Mouse (Mus musculus) lung, embryonic 15.5 days (tissue): ENCODE results near the gene Masp2. TPM values are rescaled to one million over a fixed set of nuclear protein-coding genes. Genes with fewer than 3 reads are reported as not detected.

Experiments
- ATAC-seq: fragments of 200-750 bp; cut with Nextera tagmentation; 2 replicates; pipeline ENCODE4 v1.8.0; 2017; ENCODE audit warnings: moderate number of reproducible peaks, borderline replicate concordance; ENCODE audit not compliant: low FRiP score, low TSS enrichment; ENCODE audit errors: extremely low read depth
- H3K27ac ChIP-seq: fragments of 300-500 bp; sonication (generic); 2 replicates; pipeline ENCODE4 v1.5.1; 2015; ENCODE audit warnings: moderate library complexity, mild to moderate bottlenecking, inconsistent platforms
- H3K27me3 ChIP-seq: fragments of 300-500 bp; sonication (generic); 2 replicates; pipeline ENCODE4 v1.6.1; 2015; ENCODE audit warnings: inconsistent platforms
- H3K36me3 ChIP-seq: fragments of 300-500 bp; sonication (generic); 2 replicates; pipeline ENCODE4 v1.6.1; 2015; ENCODE audit warnings: inconsistent platforms
- H3K4me1 ChIP-seq: fragments of 300-500 bp; sonication (generic); 2 replicates; pipeline ENCODE4 v1.6.1; 2015; ENCODE audit warnings: inconsistent platforms
- H3K4me2 ChIP-seq: fragments of 300-500 bp; sonication (generic); 2 replicates; pipeline ENCODE4 v1.6.1; 2015; ENCODE audit warnings: inconsistent platforms, mild to moderate bottlenecking, moderate library complexity
- H3K4me3 ChIP-seq: fragments of 300-500 bp; sonication (generic); 2 replicates; pipeline ENCODE4 v1.5.1; 2015; ENCODE audit warnings: mild to moderate bottlenecking, inconsistent platforms
- H3K9ac ChIP-seq: fragments of 300-500 bp; sonication (generic); 2 replicates; pipeline ENCODE4 v1.6.1; 2015; ENCODE audit warnings: inconsistent platforms
- H3K9me3 ChIP-seq: fragments of 300-500 bp; sonication (generic); 2 replicates; pipeline ENCODE4 v1.6.1; 2016; ENCODE audit warnings: inconsistent platforms
- WGBS: fragments of 180-500 bp; shearing (Covaris S2); methylation state at CpG from one replicate; pipeline ENCODE4 v1.1.7; 2015; 5-methylcytosine and 5-hydroxymethylcytosine counted together
- polyA plus RNA-seq: library from polyadenylated mRNA; unstranded; fragments of >200 nt; fragmentation: Nextera tagmentation; extraction: Ambion mirVana; gene quantifications from 2 replicates; pipeline ENCODE4 v1.2.1, GENCODE M21; 2015

Gene Masp2
- 0.21 and 0.65 TPM in 2 replicates for polyA plus RNA-seq

GRCm38 (mm10) chr4:148602357-148603120 lies at the start of gene Masp2:
TSS of gene Masp2 (plus strand) at chr4:148602554.
- Histone ChIP-seq H3K27ac (no peak within 1 kb of the TSS), H3K4me1 (no peaks in the 10 kb centered on the region), H3K36me3 (peaks cover 12% of the 10 kb centered on the region), H3K27me3 (no peaks in the 10 kb centered on the region), H3K9ac (no peak within 1 kb of the TSS), H3K4me3 (no peak within 1 kb of the TSS), H3K9me3 (no peaks in the 10 kb centered on the region), H3K4me2 (no peak within 1 kb of the TSS)
- no peak for ATAC-seq
- WGBS, result 79% methylated on average over 14 of the region's 14 CpGs

GRCm38 (mm10) chr4:148557766-148558165 lies 44.6 kb upstream of the Masp2 start:
- WGBS, result 27% methylated on average over 6 of the region's 6 CpGs
- Histone ChIP-seq H3K9me3 (no peaks in the 10 kb centered on the region), H3K4me2 (peak overlapping the region; percentile 77), H3K9ac (peak overlapping the region; percentile 91), H3K27ac (peak overlapping the region; percentile 89), H3K36me3 (peaks cover 49% of the 10 kb centered on the region), H3K4me3 (peak overlapping the region; percentile 84), H3K4me1 (peaks cover 7% of the 10 kb centered on the region; the same call in 1 of the 2 replicates), H3K27me3 (no peaks in the 10 kb centered on the region)
- peak; percentile 41; the same call in 1 of the 2 replicates for ATAC-seq

- Histone ChIP-seq H3K36me3 (peaks cover 50% of the 10 kb centered on the region), H3K4me2 (peak within 1 kb of the TSS; percentile 77)
- WGBS, result under 1% methylated on average over 63 of the region's 63 CpGs
Observed at GRCm38 (mm10) chr4:148558297-148559000, 43.9 kb upstream of the Masp2 start, which contains the start of gene Exosc10. TSS of gene Exosc10 (plus strand) at chr4:148558429.

GRCm38 (mm10) chr4:148562676-148563075 lies 39.7 kb upstream of the Masp2 start:
- H3K4me3 ChIP-seq, result no peak overlapping the region
- no peaks in the 10 kb centered on the region for H3K9me3 ChIP-seq
- no peak for ATAC-seq
- H3K4me1 ChIP-seq, result peaks cover 7% of the 10 kb centered on the region; the same call in 1 of the 2 replicates
- H3K4me2 ChIP-seq, result no peak overlapping the region
- H3K27ac ChIP-seq, result no peak overlapping the region
- 92% methylated on average over 17 of the region's 17 CpGs for WGBS
- peaks cover 77% of the 10 kb centered on the region for H3K36me3 ChIP-seq
- no peak overlapping the region for H3K9ac ChIP-seq
- no peaks in the 10 kb centered on the region for H3K27me3 ChIP-seq

More at GRCm38 (mm10) chr4:148558297-148559000, 43.9 kb upstream of the Masp2 start, which contains the start of gene Exosc10:
- Histone ChIP-seq H3K9me3 (no peaks in the 10 kb centered on the region), H3K27ac (peak within 1 kb of the TSS; percentile 89), H3K4me3 (peak within 1 kb of the TSS; percentile 84), H3K27me3 (no peaks in the 10 kb centered on the region), H3K4me1 (peaks cover 7% of the 10 kb centered on the region; the same call in 1 of the 2 replicates), H3K9ac (peak within 1 kb of the TSS; percentile 91)
- peak; percentile 94 for ATAC-seq

- Histone ChIP-seq H3K4me1 (peaks cover 7% of the 10 kb centered on the region; the same call in 1 of the 2 replicates), H3K27ac (no peak overlapping the region), H3K9ac (no peak overlapping the region), H3K4me3 (no peak overlapping the region), H3K4me2 (no peak overlapping the region), H3K9me3 (no peaks in the 10 kb centered on the region), H3K27me3 (no peaks in the 10 kb centered on the region), H3K36me3 (peaks cover 86% of the 10 kb centered on the region)
- ATAC-seq, result no peak; the same call in 1 of the 2 replicates
- 91% methylated on average over 12 of the region's 12 CpGs for whole genome bisulfite sequencing
Observed at GRCm38 (mm10) chr4:148563595-148563994, 38.8 kb upstream of the Masp2 start.

- WGBS, result 85% methylated on average over 10 of the region's 10 CpGs
- Histone ChIP-seq H3K4me1 (no peaks in the 10 kb centered on the region), H3K36me3 (peaks cover 98% of the 10 kb centered on the region), H3K9me3 (no peaks in the 10 kb centered on the region), H3K9ac (no peak overlapping the region), H3K27me3 (no peaks in the 10 kb centered on the region), H3K27ac (no peak overlapping the region), H3K4me2 (no peak overlapping the region), H3K4me3 (no peak overlapping the region)
- ATAC-seq, result no peak
Observed at GRCm38 (mm10) chr4:148570138-148570537, 32.2 kb upstream of the Masp2 start.

- H3K4me1 ChIP-seq, result no peaks in the 10 kb centered on the region
- H3K36me3 ChIP-seq, result peaks cover 98% of the 10 kb centered on the region
- no peak overlapping the region for H3K9ac ChIP-seq
- H3K27me3 ChIP-seq, result no peaks in the 10 kb centered on the region
- ATAC-seq, result no peak
- no peak overlapping the region for H3K27ac ChIP-seq
- WGBS, result 97% methylated on average over 9 of the region's 9 CpGs
- no peaks in the 10 kb centered on the region for H3K9me3 ChIP-seq
- H3K4me3 ChIP-seq, result no peak overlapping the region
- H3K4me2 ChIP-seq, result no peak overlapping the region
Observed at GRCm38 (mm10) chr4:148570693-148571295, 31.6 kb upstream of the Masp2 start.

- H3K4me2 ChIP-seq, result no peak overlapping the region
- 83% methylated on average over 7 of the region's 7 CpGs for WGBS
Observed at GRCm38 (mm10) chr4:148573222-148573621, 29.1 kb upstream of the Masp2 start.

GRCm38 (mm10) chr4:148580765-148581164 lies 21.6 kb upstream of the Masp2 start:
- WGBS, result 83% methylated on average over 9 of the region's 9 CpGs

More at GRCm38 (mm10) chr4:148573222-148573621, 29.1 kb upstream of the Masp2 start:
- H3K4me1 ChIP-seq, result no peaks in the 10 kb centered on the region
- H3K36me3 ChIP-seq, result peaks cover 98% of the 10 kb centered on the region
- no peak overlapping the region for H3K9ac ChIP-seq
- no peak for ATAC-seq
- no peak overlapping the region for H3K4me3 ChIP-seq
- no peaks in the 10 kb centered on the region for H3K27me3 ChIP-seq
- no peak overlapping the region for H3K27ac ChIP-seq
- no peaks in the 10 kb centered on the region for H3K9me3 ChIP-seq

GRCm38 (mm10) chr4:148581422-148581821 lies 20.9 kb upstream of the Masp2 start:
- H3K36me3 ChIP-seq, result peaks cover 67% of the 10 kb centered on the region

More at GRCm38 (mm10) chr4:148580765-148581164, 21.6 kb upstream of the Masp2 start:
- H3K4me3 ChIP-seq, result no peak overlapping the region
- H3K9ac ChIP-seq, result no peak overlapping the region
- ATAC-seq, result no peak
- H3K27me3 ChIP-seq, result no peaks in the 10 kb centered on the region
- no peak overlapping the region for H3K4me2 ChIP-seq
- H3K36me3 ChIP-seq, result peaks cover 74% of the 10 kb centered on the region
- H3K27ac ChIP-seq, result no peak overlapping the region
- H3K9me3 ChIP-seq, result no peaks in the 10 kb centered on the region
- H3K4me1 ChIP-seq, result no peaks in the 10 kb centered on the region

GRCm38 (mm10) chr4:148583257-148583656 lies 19.1 kb upstream of the Masp2 start:
- WGBS, result 53% methylated on average over 4 of the region's 4 CpGs
- H3K27ac ChIP-seq, result no peak overlapping the region
- no peak overlapping the region for H3K9ac ChIP-seq
- no peak overlapping the region for H3K4me3 ChIP-seq
- H3K27me3 ChIP-seq, result no peaks in the 10 kb centered on the region
- no peaks in the 10 kb centered on the region for H3K9me3 ChIP-seq
- no peak for ATAC-seq
- H3K4me1 ChIP-seq, result no peaks in the 10 kb centered on the region
- peaks cover 49% of the 10 kb centered on the region for H3K36me3 ChIP-seq
- H3K4me2 ChIP-seq, result no peak overlapping the region

More at GRCm38 (mm10) chr4:148581422-148581821, 20.9 kb upstream of the Masp2 start:
- WGBS, result 83% methylated on average over 5 of the region's 5 CpGs
- Histone ChIP-seq H3K9ac (no peak overlapping the region), H3K4me1 (no peaks in the 10 kb centered on the region), H3K4me3 (no peak overlapping the region), H3K4me2 (no peak overlapping the region), H3K27ac (no peak overlapping the region), H3K9me3 (no peaks in the 10 kb centered on the region), H3K27me3 (no peaks in the 10 kb centered on the region)
- no peak for ATAC-seq
